Mouse (Mus musculus) adrenal gland (tissue): ENCODE measurements around the gene Tnfaip8l2.
"Not testable (repeated sequence)": the region's sequence is repeated elsewhere in the genome, so short reads cannot be mapped to it uniquely, and the experiment has no call there.

Source experiments
- intact Hi-C: fragments of 180-260 bp; cut with DNase I; formaldehyde crosslinking; loops from one replicate; pipeline ENCODE4 v1.15.1; 2025

Tnfaip8l2 gene

DNA sequence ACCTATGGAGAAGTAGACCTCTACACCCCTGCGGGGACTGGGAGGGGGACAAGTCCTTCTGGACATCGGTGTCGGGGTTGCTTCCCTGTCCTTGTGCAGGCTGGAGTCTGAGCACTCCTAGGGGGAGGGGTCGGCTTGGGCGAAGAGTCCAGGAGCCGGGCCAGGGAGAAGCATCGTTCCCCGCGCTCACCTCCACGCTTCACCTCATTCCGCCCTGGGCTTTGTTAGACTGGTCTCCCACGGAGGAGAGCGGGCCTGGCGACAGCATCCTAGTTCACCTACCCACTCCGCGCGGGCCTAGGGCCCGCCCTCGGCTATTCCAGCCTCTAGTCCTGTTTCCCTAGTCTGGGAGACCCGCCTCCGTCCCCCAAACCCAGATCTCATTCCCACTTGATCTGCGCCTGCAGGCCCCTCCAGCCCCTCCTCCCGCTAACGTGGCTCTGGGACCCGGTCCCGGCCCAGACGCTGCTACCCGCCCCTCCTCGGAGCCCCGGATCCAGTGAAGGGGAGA lies 18.9 kb upstream of the Tnfaip8l2 start:
- intact Hi-C loops, result no loop called here

DNA sequence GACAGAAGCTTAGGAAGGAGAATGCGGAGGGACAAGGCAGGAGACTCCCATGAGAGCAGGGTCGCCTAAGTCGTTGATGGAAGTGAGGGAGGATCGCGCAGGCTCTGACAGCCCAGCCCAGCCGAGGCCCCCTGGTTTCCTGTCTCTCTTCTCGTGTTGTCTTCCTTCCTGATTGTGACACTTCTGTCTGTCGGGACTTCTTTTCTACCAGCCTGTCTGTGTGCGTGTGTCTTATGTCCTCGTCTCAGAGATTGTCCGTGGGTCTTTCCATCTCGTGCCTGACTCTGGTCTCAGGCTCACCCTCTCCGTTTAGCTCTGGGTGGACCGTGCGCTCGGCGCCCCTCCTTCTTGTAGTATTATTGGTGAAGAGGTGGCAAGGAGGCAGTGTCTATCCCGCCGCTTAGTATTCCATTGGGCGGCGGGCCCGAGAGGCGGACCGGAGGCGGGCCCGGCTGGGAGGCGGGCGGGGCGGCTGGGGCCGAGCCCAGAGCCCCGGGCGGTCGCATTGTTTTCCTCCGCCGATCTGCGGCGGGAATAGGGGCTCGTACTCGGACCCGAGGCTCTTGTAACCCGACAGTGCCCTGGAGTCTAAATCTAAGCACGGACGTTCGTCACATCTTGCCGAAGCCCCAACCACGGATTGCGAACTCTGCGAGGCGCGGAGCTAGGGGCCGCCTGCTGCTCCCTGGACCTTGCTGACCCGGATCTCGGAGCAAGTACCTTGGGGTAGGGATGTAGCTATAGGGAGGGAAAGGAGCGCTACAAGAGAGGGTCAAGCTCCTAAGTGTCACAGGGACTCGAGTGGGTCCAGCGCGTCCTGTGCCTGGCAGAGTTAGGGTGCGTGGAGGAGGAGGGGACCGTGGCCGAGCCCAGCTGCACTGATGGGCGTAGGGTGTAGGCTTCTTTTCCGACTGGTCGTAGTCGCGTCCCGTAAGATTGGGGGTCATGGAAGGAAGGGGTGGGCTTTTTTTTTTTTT lies 18.1 kb upstream of the Tnfaip8l2 start, which contains the start of gene Sema6c:
Gene Sema6c, plus strand, starts transcription at position 471 of the 977 bp plus-strand sequence.
- intact Hi-C loops, result no loop called here

DNA sequence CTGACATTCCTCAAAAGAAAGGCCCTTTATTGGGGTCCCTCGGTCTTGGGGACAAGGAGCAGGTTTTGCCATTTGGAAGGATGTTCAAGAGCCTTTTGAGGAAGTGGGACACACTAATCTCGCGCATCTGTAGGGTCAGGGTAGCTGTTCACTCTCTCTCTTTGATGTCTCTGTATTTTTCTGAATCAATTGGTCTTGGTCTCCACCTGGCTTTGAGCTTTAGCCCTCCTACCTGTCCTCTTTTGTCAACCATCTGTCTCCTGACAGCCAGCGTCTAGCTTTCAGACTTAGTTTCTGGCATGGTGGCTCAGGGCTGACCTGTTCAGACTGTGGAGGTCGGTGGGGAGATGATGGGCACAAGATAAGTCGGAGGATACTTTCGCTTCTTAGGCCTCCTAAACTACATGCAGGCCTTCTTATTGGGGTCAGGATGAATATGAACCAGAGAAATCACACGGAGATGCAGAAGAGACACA lies 17.4 kb upstream of the Tnfaip8l2 start:
- intact Hi-C loops, result no loop called here

DNA sequence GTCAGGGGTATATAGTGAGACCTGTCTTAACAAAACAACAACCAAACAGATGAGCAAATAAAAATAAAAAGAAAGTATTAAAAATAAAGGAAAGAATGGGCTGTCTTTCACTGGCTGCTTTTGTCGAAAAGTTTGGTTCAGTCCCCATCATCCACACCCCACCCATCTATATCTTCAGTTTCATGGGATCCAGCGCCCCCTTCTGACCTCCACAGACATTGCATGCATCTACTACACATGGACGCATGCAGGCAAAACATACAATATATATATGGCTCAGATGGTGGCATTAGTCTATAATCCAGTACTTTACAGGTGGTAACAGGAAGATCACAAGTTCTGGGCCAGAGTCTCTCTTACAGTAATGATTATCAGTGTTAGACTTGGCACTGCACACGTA lies 11.7 kb upstream of the Tnfaip8l2 start:
- intact Hi-C loops, result no loop called here

DNA sequence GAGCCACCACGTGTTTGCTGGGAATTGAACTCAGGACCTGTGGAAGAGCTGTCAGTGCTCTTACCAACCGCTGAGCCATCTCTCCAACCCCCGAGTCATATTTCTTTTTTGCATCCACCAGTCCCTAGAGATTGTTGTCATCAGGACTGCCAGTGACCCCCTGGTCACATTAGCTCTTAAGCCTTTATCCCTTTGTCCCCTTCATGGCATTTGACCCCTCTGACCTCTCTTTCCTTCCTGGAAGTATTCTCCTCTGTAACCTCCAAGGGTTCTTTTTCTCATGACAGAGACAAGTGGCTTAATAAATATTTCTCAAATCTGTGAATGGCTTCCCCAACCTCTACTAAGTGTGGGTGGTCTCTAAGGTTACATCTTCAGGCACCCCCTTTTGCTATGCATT lies 5.8 kb upstream of the Tnfaip8l2 start:
- intact Hi-C loops, result no loop called here

DNA sequence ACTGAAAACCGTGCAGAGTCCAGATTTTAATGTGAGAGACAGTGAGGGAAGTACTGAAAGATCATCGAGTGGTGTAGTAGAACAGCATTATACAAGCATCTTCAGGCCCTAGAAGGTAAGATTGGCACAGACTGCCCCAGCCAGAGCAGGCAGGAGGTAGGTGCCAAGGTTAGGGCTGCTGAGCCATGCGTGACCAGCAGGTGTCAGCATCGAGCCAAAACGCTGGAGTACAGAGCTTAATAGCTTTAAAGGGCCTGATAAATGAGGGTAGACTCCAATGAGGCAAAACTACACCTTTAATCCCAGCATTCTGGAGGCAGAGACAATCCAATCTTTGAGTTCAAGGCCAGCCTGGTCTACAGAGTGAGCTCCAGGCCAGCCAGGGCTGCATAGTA lies 454 bp upstream of the Tnfaip8l2 start:
- intact Hi-C loops, result loop anchor here (5.0 kb wide), 2 partner anchors 35 to 70 kb away; no protein-coding TSS in a partner anchor

DNA sequence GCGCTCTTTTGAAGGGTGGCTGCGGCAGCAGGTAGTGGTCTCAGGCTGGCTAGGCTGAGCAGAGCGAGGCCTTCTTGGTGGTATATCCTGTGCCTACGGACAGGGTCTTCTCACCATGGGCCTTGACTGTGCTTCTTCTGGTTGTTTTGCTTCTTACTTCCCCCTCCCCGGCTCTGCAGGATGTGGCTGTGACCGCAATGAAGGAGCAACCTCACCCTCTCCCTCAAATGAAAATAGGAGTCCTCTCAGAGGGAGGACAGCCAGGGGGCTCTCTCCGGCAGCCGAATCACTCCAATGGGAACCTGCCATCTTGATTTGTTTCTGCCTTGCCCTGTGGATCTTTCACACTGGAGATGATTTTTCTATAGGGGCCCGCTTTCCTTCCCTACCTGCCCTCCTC lies 686 bp downstream of the Tnfaip8l2 start:
- intact Hi-C loops, result loop anchor here (5.0 kb wide), 2 partner anchors 36 to 71 kb away; no protein-coding TSS in a partner anchor

DNA sequence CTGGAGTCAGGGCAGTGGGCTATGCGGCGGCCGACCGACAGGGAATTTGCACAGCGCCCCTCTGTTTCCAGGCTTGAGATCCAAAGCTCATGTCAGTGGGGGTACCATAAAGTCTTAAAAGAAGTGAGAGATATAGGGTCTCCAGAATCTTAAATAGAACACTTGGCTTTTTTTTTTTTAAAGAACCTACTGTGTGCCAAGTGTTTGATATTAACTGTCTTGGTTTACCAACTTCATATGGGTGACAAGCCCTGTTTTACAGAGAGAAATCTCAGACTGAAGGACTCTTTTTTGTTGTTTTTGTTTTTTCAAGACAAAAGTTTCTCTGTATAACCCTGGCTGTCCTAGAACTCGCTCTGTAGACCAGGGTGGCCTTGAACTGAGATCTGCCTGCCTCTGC lies 1.4 kb downstream of the Tnfaip8l2 start:
- intact Hi-C loops, result loop anchor here (5.0 kb wide), 2 partner anchors 37 to 72 kb away; no protein-coding TSS in a partner anchor

DNA sequence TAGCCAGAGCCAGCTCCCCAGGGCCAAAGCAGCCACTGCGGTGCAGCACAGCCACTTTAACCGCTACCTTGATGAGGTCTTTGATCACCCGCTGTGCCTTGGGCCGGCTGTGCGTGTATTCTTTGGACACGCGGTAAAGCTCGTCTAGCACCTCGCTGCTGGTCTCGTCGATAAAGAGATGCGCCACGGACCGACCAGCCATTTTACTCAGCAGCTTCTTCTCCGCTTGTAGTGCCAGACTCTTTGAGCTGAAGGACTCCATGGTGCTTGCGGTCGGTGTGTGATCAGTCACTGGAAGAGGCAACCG lies 1.9 kb downstream of the Tnfaip8l2 start:
- intact Hi-C loops, result loop anchor here (5.0 kb wide), 2 partner anchors 37 to 72 kb away; no protein-coding TSS in a partner anchor

DNA sequence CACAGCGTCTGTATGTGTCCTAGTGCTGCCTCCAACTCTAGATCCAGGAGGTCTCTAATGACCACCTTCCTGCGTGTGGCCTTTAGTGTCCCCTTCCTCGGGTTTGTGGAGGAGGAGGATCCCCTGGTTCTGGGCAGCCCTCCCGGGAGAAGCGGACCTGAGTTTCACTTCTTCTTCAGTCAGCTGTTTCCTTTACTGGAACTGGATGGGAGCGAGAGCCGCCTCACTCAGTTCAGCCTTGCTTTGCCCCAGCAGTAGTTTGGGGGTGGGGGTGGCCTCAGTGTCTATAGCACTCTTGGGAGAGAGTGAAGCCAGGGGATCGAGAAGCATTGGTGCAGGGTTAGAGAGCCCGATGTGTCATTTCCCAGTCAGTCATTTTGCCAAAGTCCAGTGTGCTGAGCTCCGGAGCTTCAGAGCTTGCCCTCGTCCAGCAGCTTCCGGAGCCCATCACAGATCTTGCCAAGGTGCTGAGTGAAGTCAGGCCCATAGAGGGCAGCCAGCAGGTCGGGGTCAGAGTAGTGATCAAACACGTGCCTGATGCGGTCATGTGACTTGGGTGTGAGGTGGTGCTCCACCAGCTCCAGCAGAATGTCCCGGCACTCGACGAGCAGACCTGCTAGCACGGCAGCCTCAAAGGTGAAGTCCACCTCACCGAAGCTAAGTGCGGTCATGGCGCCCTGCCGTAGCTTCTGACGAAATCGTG lies 2.4 kb downstream of the Tnfaip8l2 start:
- intact Hi-C loops, result loop anchor here (5.0 kb wide), 2 partner anchors 38 to 73 kb away; no protein-coding TSS in a partner anchor

DNA sequence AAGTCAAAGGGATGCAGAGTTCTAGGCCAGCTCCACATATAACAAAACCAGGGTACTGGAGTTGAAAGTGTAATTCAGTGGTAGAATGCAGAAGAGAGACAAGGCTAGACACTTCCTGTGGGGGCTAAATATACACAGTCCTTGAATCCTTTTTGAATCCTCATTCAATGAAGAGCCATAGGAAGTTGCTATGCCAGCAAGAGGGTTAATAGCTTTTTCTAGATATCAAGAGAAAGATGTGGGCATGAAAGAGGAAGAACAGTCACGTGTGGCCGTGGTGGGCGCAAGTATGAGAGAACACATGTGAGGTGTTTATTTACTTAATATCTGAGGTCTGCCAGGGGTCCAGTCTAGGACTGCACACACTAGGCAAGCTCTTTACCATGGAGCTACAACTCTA lies 5.8 kb downstream of the Tnfaip8l2 start:
- intact Hi-C loops, result no loop called here

DNA sequence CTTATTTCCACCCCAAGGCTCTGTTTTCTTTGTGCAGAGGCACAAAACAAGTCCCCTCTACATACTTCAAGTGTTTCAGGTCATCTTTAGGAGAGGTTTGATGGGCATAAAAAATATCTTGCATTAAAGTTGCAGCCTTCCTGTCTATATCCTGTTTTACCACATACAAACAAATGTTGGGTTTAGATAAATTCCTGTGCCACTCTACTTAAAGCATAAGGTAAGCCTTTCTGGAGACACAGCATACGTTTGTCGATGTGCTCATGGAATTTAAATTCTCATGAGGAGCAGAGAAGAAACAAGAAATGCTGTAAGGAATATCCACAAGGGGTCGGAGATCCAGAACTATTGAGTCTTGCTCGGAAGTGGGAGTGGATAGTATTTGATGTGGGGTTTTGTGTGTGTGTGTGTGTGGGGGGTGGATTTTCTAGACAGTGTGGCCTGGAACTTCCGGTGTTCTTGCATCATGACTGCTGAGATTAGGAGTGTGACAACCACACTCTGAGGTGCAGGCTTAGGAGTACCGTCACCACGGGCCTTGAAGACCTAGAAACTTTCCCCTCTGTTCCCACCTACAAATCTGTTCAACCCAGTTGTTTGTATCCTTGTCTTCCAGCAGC lies 6.6 kb downstream of the Tnfaip8l2 start:
- intact Hi-C loops, result no loop called here

DNA sequence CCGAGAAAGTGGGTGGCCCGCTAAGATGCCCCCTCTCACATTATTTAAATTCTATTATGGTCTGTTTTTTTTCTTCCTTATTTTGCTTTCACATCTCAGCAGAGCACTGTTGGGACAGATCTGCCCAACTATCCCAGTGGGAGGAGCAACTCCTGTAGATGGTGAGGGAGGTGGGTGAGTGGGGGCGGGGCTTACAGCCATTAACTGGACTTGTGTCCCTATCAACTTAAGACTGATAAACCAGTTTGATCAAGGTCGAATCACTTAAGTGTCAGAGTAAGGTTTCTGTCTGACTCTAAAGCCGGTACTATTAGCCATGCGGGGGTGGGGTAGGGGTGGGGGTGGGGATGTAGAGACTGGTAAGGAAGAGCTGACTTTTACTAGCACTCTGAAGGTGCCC lies 7.1 kb downstream of the Tnfaip8l2 start:
- intact Hi-C loops, result no loop called here

DNA sequence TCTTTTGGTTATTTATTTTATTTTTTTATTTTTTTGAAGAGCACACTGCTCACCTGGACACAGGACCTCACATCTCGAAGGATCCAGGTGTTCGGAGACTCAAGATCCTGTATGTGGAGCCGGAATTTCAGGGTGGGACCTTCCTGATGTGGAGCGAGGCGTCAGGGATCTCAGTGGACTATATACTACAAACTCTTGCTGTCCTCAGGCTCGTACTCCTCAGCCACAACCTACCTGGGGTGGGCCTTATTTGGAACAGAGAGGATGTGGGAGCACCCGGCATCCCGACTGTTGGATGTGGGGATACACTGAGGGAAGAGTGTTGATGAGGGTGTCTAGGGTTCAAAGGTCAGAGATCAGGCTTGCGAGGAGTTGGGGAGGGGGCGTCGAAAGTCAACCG lies 8.0 kb downstream of the Tnfaip8l2 start:
- intact Hi-C loops, result not testable (repeated sequence)

DNA sequence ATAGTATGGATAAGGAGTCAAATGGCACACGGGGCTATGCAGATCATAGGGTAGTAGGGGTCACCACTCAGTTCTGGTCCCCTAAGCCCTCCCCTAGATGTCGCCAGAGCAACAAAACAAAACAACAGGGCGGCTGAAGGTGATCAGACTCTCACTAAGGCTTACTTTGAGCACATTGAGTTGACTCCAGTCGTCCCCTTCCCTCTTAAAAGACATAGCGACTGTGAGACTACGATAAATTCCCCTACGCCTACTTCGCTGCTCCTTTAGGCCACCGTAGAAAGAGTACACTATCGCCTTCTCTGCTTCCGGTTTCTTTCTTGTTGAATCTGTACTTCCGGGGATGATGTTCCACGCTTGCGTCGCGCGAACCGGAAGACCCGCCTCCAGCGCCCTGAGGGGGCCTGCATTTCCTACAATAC lies 8.5 kb downstream of the Tnfaip8l2 start, which contains the start of the genes Scnm1 and Lysmd1:
Gene Scnm1, minus strand, starts transcription at position 332 of the 422 bp plus-strand sequence.
Gene Lysmd1, plus strand, starts transcription at position 409 of the 422 bp plus-strand sequence.
- intact Hi-C loops, result no loop called here

DNA sequence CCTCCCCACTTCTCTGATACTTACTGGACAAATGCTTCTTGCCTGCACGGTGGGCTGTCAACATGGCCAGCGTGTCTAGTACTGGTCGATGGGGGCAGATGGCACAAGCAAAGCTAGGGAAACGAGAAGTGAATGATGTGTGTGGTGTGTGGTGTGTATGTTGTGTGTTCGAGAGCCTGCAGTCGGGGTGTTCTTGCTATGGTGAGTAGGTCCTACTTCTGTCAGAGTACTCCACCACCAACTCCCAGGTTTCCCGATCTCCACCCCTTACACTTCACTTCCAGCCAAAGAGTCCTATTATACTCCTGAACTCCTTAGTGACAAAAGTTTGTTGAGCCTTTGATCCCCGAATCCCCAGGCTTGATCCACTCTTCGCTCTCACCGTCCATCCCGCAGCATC lies 9.0 kb downstream of the Tnfaip8l2 start:
- intact Hi-C loops, result no loop called here

DNA sequence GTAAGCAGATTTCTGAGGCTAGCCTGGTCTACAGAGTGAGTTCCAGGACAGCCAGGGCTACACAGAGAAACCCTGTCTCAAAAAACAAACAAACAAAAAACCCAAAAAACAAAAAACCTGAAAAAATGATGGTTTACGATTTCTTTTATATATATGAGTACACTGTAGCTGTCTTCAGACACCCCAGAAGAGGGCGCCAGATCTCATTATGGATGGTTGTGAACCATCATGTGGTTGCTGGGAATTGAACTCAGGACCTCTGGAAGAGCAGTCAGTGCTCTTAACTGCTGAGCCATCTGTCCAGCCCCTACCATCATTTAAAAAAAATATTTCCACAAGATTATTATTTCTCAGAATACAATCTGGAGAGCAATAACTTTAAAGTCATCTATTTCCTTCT lies 9.8 kb downstream of the Tnfaip8l2 start:
- intact Hi-C loops, result not testable (repeated sequence)

DNA sequence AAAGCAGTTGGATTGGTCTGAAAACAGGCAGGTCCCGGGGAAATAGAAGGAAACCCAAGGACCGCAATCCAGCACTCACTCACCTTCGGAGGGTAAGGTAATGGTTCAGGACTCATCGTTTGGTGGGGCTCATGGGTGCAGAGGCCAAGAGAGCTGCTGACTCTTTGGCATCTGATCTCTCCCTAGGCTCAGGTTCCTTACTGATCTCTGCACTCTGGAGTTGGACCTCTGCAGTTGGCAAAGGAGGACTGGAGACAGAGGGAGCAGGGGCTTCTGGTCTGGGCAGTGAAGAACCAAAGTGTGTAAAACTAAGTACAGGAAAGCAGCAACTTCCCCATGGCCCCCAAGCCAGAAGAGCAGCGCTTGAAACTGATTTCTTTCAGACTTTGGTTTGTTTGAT lies 12.1 kb downstream of the Tnfaip8l2 start:
- intact Hi-C loops, result no loop called here

DNA sequence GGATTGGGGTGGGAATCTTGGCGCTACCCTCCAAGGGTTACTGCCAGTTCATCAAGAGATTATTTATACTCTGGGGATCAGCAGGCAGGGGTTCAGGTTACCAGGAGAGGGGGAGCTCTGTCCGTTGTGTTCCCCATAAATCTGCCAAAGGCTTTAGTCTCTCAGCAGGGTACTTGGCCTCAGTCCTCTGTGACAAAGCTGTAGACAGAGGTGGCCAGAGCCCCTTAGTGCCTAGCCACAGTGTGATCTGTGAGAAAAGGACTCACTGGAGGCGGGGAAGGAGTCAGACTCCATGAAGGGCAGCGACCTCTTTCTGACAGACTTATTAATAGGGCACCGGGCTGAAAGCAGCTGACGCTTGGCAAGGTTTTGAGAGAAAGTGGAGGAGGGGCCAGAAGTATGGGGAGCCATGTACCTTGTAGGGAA lies 12.9 kb downstream of the Tnfaip8l2 start:
- intact Hi-C loops, result no loop called here

DNA sequence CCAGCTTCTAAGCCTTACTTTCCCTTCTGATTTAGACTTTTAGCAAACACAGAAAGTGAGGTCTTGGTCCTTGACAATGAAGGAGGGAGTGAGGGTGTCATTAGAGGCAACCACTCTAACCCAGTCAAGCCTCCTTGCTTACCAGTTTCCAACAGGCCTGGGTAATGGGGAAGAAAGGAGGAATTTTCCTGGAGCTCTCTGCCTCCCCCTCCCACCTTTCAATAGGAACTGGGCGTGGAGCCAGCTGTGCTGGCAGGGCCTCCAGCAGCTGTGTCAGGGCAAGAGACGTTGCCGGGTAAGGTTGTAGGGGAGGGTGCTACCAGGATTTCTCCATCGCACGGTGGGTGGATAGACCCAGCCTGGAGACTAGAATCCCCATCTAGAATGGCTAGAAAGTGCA lies 17.2 kb downstream of the Tnfaip8l2 start:
- intact Hi-C loops, result no loop called here

DNA sequence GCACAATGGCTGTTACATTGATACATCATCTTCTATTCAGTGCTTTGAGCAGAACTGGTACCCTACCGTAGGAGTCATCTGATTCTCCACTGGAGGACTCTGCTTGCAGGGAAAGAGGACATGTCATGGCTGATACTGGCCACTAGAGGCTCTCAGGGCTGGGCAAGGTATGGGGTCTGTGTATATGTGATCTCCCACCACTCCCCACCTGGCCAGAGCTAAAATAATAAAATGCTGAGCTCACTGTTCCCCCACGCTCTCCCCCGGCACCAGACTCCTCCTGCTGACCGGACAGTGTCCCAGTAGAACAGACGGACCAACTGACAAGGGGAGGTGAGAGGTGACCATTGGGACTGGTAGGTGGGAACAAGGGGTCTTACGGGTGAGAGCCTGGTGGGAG lies 17.9 kb downstream of the Tnfaip8l2 start, which contains the start of gene Tmod4:
Gene Tmod4, plus strand, starts transcription at position 231 of the 400 bp plus-strand sequence.
- intact Hi-C loops, result no loop called here
